Mouse (Mus musculus) forebrain, embryonic 15.5 days (tissue): ENCODE data around the gene Asb8. TPM values are rescaled to one million over a fixed set of nuclear protein-coding genes. Genes with fewer than 3 reads are reported as not detected.

Experiments used
- ATAC-seq: fragments of 200-750 bp; cut with Nextera tagmentation; replicated peaks from 2 replicates; pipeline ENCODE4 v1.8.0; 2017; ENCODE audit warnings: mild to moderate bottlenecking, moderate TSS enrichment, moderate library complexity
- H3K27ac ChIP-seq: fragments of 300-500 bp; sonication (generic); replicated peaks from 2 replicates; pipeline ENCODE4 v1.5.1; 2015; ENCODE audit warnings: mild to moderate bottlenecking, inconsistent platforms
- H3K27me3 ChIP-seq: fragments of 300-500 bp; sonication (generic); 2 replicates; pipeline ENCODE4 v1.6.1; 2015; ENCODE audit warnings: inconsistent platforms
- H3K36me3 ChIP-seq: fragments of 300-500 bp; sonication (generic); 2 replicates; pipeline ENCODE4 v1.6.1; 2015; ENCODE audit warnings: mild to moderate bottlenecking, inconsistent platforms
- H3K4me1 ChIP-seq: fragments of 300-500 bp; sonication (generic); 2 replicates; pipeline ENCODE4 v1.6.1; 2015; ENCODE audit warnings: inconsistent platforms
- H3K4me2 ChIP-seq: fragments of 300-500 bp; sonication (generic); replicated peaks from 2 replicates; pipeline ENCODE4 v1.6.1; 2015; ENCODE audit warnings: mild to moderate bottlenecking, inconsistent platforms
- H3K4me3 ChIP-seq: fragments of 300-500 bp; sonication (generic); 2 replicates; pipeline ENCODE4 v1.5.1; 2015; ENCODE audit warnings: mild to moderate bottlenecking, inconsistent platforms
- H3K9ac ChIP-seq: fragments of 300-500 bp; sonication (generic); replicated peaks from 2 replicates; pipeline ENCODE4 v1.6.1; 2015; ENCODE audit warnings: mild to moderate bottlenecking, inconsistent platforms
- H3K9me3 ChIP-seq: fragments of 300-500 bp; sonication (generic); 2 replicates; pipeline ENCODE4 v1.6.1; 2016; ENCODE audit warnings: inconsistent platforms
- WGBS: fragments of 180-500 bp; shearing (Covaris S2); methylation state at CpG from one replicate; pipeline ENCODE4 v1.1.7; 2015; ENCODE audit warnings: mixed read lengths; 5-methylcytosine and 5-hydroxymethylcytosine counted together
- polyA plus RNA-seq: library from polyadenylated mRNA; unstranded; fragments of >200 nt; fragmentation: Nextera tagmentation; extraction: Ambion mirVana; gene quantifications from 2 replicates; pipeline ENCODE4 v1.2.1, GENCODE M21; 2015

The Asb8 gene
- polyA plus RNA-seq, 1 experiment from 2014 or later, result 45.0 TPM

- H3K4me1 ChIP-seq, result peaks cover 25% of the 10 kb centered on the region
- no peaks in the 10 kb centered on the region for H3K27me3 ChIP-seq
- H3K4me3 ChIP-seq, result no peak overlapping the region
- H3K27ac ChIP-seq, result no peak overlapping the region
- H3K36me3 ChIP-seq, result peaks cover 12% of the 10 kb centered on the region
- H3K4me2 ChIP-seq, result no peak overlapping the region
- no peak for ATAC-seq
- no peak overlapping the region for H3K9ac ChIP-seq
- 76% methylated on average over 9 of the region's 9 CpGs for WGBS
- no peaks in the 10 kb centered on the region for H3K9me3 ChIP-seq
Observed at GRCm38 (mm10) chr15:98089421-98090183, 75.8 kb downstream of the Asb8 start.

- H3K4me1 ChIP-seq, result peaks cover 22% of the 10 kb centered on the region
- H3K27me3 ChIP-seq, result no peaks in the 10 kb centered on the region
- no peaks in the 10 kb centered on the region for H3K9me3 ChIP-seq
- WGBS, result 96% methylated on average over 1 of the region's 1 CpGs
- H3K36me3 ChIP-seq, result peaks cover 15% of the 10 kb centered on the region
- no peak for ATAC-seq
- no peak overlapping the region for H3K27ac ChIP-seq
- H3K9ac ChIP-seq, result no peak overlapping the region
- H3K4me3 ChIP-seq, result no peak overlapping the region
- no peak overlapping the region for H3K4me2 ChIP-seq
Observed at GRCm38 (mm10) chr15:98088889-98089288, 76.5 kb downstream of the Asb8 start.

Other genes with a start within 250 kb of the Asb8 start
- 60.8 and 66.2 TPM in 2 replicates for gene Tmem106c, start 201.4 kb downstream of the Asb8 start, polyA plus RNA-seq
- 25.6 and 25.8 TPM in 2 replicates for gene Col2a1, start 160.9 kb downstream of the Asb8 start, polyA plus RNA-seq
- gene Pfkm, start 73.0 kb downstream of the Asb8 start, polyA plus RNA-seq, result 84.2 and 84.4 TPM in 2 replicates
- 25.4 and 26.2 TPM in 2 replicates for gene Senp1, start 71.9 kb downstream of the Asb8 start, polyA plus RNA-seq
- gene Ccdc184, start 1.5 kb upstream of the Asb8 start, polyA plus RNA-seq, result 31.2 and 39.1 TPM in 2 replicates
- gene Olfr288, start 29.9 kb upstream of the Asb8 start, polyA plus RNA-seq, result not detected in 2 replicates
- not detected in 2 replicates for gene Gm44579, start 55.4 kb upstream of the Asb8 start, polyA plus RNA-seq
- not detected in 2 replicates for gene Olfr287, start 55.4 kb upstream of the Asb8 start, polyA plus RNA-seq
- gene Olfr286, start 68.8 kb upstream of the Asb8 start, polyA plus RNA-seq, result not detected in 2 replicates
- not detected in 2 replicates for gene H1fnt, start 91.7 kb upstream of the Asb8 start, polyA plus RNA-seq
- gene Zfp641, start 130.5 kb upstream of the Asb8 start, polyA plus RNA-seq, result 3.3 and 4.2 TPM in 2 replicates
- gene Olfr285, start 151.7 kb upstream of the Asb8 start, polyA plus RNA-seq, result not detected in 2 replicates
- gene Olfr284, start 175.4 kb upstream of the Asb8 start, polyA plus RNA-seq, result not detected in 2 replicates
- not detected in 2 replicates for gene Olfr283, start 215.3 kb upstream of the Asb8 start, polyA plus RNA-seq